Mouse (Mus musculus): Measurements from ENCODE around the gene Zranb2. TPM values are rescaled to one million over a fixed set of nuclear protein-coding genes. Genes with fewer than 3 reads are reported as not detected.
A peak's percentile ranks its signal among the peaks of the same experiment; 100 is the strongest.

Gene Zranb2
- total RNA-seq, 2 experiments from 2014 or later: 45.0 to 46.9 TPM

DNA sequence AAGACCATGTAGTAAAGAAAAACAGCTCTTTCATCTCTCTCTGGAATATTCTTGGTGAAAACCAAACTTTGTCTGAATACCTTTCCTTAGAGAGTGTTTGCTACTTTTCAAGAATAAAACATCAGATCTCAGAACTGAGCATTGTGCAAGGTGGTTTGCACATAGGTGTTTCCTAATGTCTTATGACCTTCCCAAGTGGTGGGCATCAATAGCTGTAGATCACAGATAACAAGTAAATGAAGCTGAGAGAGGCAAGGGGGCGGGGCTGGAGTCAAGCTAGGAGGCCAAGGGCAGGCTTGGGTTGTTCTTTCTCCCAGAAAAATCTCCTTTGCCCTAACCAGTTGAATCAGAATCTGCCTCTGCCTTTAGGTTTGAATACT is 42.4 kb downstream of the Zranb2 start:
- intact Hi-C loops (cut with DNase I): no loop called here
- no peak for DNase-seq

DNA sequence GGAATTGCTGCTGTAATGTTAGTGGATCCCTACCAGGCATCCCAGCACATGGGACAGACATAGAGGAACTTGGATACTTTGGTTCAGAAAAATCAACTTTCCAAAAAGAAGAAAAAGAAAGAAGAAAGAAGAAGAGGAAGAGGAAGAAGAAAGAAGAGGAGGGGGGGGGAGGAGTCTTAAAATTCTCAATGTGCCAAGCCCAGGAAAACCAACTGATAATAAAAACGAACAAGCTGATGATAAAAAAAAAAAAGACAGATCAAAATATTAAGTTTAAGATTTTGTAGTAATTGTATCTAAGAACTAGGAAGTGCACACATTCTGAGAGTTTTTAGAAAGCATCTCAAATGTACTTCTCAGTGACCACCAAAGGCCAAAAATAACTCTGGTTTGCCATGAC is 42.9 kb downstream of the Zranb2 start:
- DNase-seq: no peak
- intact Hi-C loops (cut with DNase I): no loop called here

DNA sequence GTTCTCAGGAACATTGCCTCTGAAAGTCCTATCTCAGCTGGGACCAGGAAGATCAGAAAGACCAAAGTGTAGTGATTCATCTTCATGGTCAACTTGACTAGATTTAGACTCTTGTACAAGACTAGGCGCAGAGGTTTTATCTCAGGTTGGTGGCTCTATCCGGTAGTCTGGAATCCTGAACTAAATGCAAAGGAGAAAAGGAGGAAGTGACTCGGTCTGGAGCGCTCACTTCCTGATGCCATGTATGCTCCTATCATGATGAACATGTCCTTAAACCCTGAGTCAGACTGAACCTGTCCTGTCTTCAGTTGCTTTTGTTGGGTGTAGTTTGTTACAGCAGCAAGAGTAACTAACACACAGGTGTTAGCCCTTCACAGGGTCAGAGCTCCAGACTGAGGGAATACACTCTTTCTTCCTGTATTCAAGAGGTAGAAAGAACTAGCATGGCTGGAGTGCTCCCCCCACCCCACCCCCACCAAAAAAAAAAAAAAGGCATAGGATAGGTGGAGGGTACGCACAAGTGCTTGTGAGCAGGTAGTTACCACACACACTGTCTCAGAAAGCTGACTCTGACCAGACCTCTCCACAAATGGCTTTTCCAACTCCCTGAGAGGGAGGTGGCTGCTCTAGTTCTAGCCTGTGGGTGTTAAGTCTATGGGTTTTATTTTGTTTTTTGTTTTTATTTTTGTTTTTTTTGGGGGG is 44.7 kb downstream of the Zranb2 start:
- intact Hi-C loops (cut with DNase I): no loop called here
- no peak for DNase-seq

DNA sequence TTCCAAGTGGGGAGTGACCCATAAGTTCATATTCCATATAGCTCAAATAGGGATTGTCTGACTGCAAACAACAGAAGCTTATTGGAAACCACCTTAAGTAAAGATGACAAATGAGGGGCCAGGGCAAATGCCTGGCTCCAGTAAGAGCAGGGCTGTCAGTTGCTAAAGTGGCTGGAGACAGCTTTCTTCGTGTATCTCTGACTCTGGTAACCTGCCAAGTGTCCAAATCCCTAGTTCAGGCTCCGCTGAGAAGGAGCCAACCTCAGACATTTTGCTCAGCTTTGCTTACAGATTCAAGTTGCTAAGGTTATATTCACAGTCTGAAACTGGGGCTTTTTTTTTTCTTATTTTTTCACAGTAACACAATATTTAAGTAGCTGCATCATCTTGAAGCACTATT is 45.4 kb downstream of the Zranb2 start:
- DNase-seq: peak in 1 of 2 experiments; percentile 25
- intact Hi-C loops (cut with DNase I): no loop called here

DNA sequence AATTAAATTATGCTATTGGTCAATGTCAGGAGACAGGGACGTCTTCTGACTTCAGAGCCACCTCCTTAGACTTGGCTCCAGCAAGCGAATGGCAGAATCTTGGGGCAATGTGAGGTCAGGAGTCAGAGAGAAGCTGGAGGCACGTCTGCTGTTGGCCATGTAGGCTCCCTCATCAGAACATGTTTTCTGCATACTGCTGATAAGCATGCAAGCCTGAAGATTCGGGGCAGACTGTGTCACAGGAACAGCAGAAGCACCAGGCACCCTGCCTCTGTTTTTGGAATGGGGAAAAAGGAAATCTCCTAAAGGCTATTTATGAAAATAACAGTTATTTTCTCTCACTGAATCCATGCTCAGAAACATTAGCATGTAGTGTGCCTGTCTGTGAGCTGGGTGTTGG is 46.3 kb downstream of the Zranb2 start:
- intact Hi-C loops (cut with DNase I): no loop called here
- DNase-seq: no peak

DNA sequence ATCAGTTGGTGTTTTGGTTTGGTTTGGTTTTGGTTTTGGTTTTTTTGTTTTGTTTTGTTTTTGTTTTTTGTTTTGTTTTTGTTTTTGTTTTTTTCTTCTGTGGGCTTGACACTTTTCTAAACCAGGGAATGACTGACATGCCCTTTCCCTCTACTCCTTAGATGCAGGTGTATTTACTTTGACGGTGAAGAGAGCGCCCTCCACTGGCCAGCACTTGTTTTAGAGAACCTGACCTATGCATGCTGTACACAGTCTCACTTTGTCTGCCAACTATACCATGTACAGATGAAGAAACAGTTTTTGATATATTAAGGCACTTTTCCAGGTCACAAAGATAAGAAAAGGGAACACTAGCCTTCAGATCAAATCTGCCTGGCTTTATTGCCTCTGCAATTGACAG is 47.8 kb downstream of the Zranb2 start:
- no peak for DNase-seq
- intact Hi-C loops (cut with DNase I): no loop called here

DNA sequence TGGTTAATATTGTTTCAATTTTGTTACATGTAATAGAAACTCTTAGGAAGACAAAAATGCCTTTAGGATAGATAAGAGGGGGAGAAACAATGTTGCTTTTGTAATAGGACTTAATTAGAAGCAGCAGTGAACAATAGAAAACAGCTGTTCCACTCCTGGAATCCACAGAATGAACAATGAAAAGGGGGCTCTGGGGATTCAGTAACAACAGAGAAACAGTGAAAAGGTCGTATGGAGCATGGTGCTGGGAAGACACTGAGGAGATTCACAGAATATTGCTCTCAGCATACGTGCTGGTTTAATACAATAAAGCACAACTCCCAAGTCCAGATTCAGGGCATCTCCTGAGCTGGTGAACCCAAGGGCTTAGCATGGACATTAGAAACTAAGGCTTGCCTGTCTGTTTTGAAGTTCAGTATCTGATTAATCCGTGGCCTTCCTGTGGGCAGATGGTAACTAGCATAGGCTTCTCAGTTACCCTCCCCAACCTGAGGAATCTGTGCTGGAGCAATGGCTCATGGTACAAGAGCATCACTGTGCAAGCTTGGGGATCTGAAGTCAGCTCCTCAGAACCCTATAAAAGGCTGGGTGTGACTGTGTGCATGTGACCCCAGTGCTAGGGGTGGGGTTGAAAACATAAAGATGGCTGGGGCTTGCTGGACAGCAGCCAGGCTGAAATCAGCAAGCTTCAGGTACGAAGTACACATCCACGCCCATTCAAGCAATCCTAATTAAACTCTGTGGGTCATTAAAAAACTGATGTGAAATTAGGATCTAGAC is 48.9 kb downstream of the Zranb2 start:
- no peak for DNase-seq
- intact Hi-C loops (cut with DNase I): no loop called here

DNA sequence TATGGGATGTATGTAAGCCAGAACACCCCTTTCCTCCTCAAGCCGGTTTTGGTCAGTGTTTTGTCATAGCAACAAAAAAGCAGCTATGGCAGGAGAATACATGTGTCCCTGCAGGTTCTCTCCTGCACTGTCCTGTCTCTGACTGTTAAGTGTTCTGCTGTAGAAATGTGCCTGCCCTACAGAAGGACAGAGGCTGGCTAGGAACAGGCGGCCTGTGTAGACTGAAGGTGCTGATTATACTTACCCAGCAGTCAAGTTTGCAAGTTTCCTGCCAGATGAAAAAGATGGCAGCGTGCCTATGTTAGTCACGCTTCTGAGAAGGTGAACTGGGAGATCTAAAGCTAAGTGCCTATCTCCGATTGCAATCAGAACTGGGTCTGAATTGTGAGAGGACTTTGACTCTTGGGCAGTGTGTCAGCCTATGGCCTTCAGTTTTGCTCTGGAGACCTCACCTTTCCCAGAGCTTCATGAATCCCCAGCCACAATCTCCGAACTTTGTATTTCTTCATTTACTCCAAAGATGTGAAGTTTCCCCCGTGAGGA is 63.9 kb downstream of the Zranb2 start:
- DNase-seq: no peak
- intact Hi-C loops (cut with DNase I): no loop called here

Small RNA genes within 50 kb of the gene (microRNA-seq; reads per million reads assigned to microRNA genes)
- 120 to 376 reads per million in 2 experiments for gene Mir186

Other genes with a start within 250 kb of the Zranb2 start
- 1 to 10 TPM in 1 of 2 experiments, under 1 TPM in 1; 0.59 to 1.1 TPM for gene Ptger3, start 32.7 kb downstream of the Zranb2 start, total RNA-seq (2021)